Mouse (Mus musculus) MEL (cell line): Measurements from ENCODE around the gene Trappc2l. TPM values are rescaled to one million over a fixed set of nuclear protein-coding genes. Genes with fewer than 3 reads are reported as not detected.

Experiments used
- DNase-seq: peaks from one replicate; pipeline ENCODE4 v3.0.0; 2011; ENCODE audit warnings: low read depth, low spot score
- H3K27ac ChIP-seq: 2 replicates; pipeline ENCODE4 v1.5.1; 2012; ENCODE audit warnings: low read depth, mild to moderate bottlenecking, control low read depth, low read length, moderate library complexity; ENCODE audit not compliant: control insufficient read depth
- H3K27me3 ChIP-seq, 2 experiments: fragments of 150-350 bp in 1 of 2; sonication (generic) in 1 of 2; 2 replicates each; pipeline ENCODE4 v1.6.1; 2012; ENCODE audit warnings: low read length in 2 of 2, mild to moderate bottlenecking in 2 of 2, improper control_type of control experiment in 1 of 2, moderate library complexity in 1 of 2; ENCODE audit not compliant: insufficient read depth in 2 of 2, control insufficient read depth in 1 of 2
- H3K36me3 ChIP-seq, 2 experiments: 2 replicates each; pipeline ENCODE4 v1.6.1; 2012 to 2014; ENCODE audit warnings: low read length in 2 of 2, improper control_type of control experiment in 1 of 2, inconsistent platforms in 1 of 2, mild to moderate bottlenecking in 1 of 2; ENCODE audit not compliant: insufficient read depth in 2 of 2, control insufficient read depth in 1 of 2
- H3K4me1 ChIP-seq, 2 experiments: fragments of 150-350 bp in 1 of 2; sonication (generic) in 1 of 2; 2 replicates each; pipeline ENCODE4 v1.6.1; 2012; ENCODE audit warnings: low read length in 2 of 2, improper control_type of control experiment in 1 of 2, mild to moderate bottlenecking in 1 of 2; ENCODE audit not compliant: insufficient read depth in 2 of 2, control insufficient read depth in 1 of 2
- H3K4me3 ChIP-seq, 2 experiments: fragments of 150-350 bp in 1 of 2; sonication (generic) in 1 of 2; 2 replicates each; pipeline ENCODE4 v1.5.1; 2012; ENCODE audit warnings: low read depth in 2 of 2, low read length in 2 of 2, mild to moderate bottlenecking in 2 of 2, moderate library complexity in 2 of 2, control low read depth in 1 of 2, improper control_type of control experiment in 1 of 2; ENCODE audit not compliant: control insufficient read depth in 1 of 2, insufficient read depth in 1 of 2
- H3K79me2 ChIP-seq: 2 replicates; pipeline ENCODE4 v1.6.1; 2012; ENCODE audit warnings: mild to moderate bottlenecking, low read length, moderate library complexity; ENCODE audit not compliant: control insufficient read depth, poor library complexity, insufficient read depth
- H3K9ac ChIP-seq: 2 replicates; pipeline ENCODE4 v1.6.1; 2012; ENCODE audit warnings: low read depth, mild to moderate bottlenecking, control low read depth, low read length, moderate library complexity; ENCODE audit not compliant: control insufficient read depth, poor library complexity, severe bottlenecking
- H3K9me3 ChIP-seq: fragments of 150-350 bp; sonication (generic); replicated peaks from 2 replicates; pipeline ENCODE4 v1.6.1; 2012; ENCODE audit warnings: mild to moderate bottlenecking, low read length, improper control_type of control experiment, moderate library complexity; ENCODE audit not compliant: insufficient read depth
- CHD1 ChIP-seq: IDR thresholded peaks from 2 replicates; pipeline ENCODE4 v1.6.1; 2012; ENCODE audit warnings: low read depth, mild to moderate bottlenecking, inconsistent platforms, low read length, improper control_type of control experiment
- CTCF ChIP-seq, 3 experiments: IDR thresholded peaks in 2 of 3; conservative IDR thresholded peaks in 1 of 3; 2 replicates each; pipeline ENCODE4 v1.5.1; 2011 to 2012; ENCODE audit warnings: low read length in 3 of 3, low read depth in 2 of 3, mild to moderate bottlenecking in 2 of 3, improper control_type of control experiment in 1 of 3, inconsistent platforms in 1 of 3, mixed read lengths in 1 of 3, moderate library complexity in 1 of 3; ENCODE audit not compliant: control insufficient read depth in 1 of 3, insufficient read depth in 1 of 3, poor library complexity in 1 of 3, severe bottlenecking in 1 of 3
- E2F4 ChIP-seq: IDR thresholded peaks from 2 replicates; pipeline ENCODE4 v1.6.1; 2011; ENCODE audit warnings: low read depth, low read length, improper control_type of control experiment, borderline replicate concordance
- ELF1 ChIP-seq: IDR thresholded peaks from 2 replicates; pipeline ENCODE4 v1.6.1; 2014; ENCODE audit warnings: low read depth, mild to moderate bottlenecking, inconsistent platforms, low read length, improper control_type of control experiment, moderate library complexity
- EP300 ChIP-seq, 2 experiments: IDR thresholded peaks; 2 replicates each; pipeline ENCODE4 v1.6.1; 2011; ENCODE audit warnings: improper control_type of control experiment in 2 of 2, low read length in 2 of 2, low read depth in 1 of 2, mild to moderate bottlenecking in 1 of 2
- ETS1 ChIP-seq: IDR thresholded peaks from 2 replicates; pipeline ENCODE4 v1.6.1; 2012; ENCODE audit warnings: low read depth, mild to moderate bottlenecking, inconsistent platforms, low read length, improper control_type of control experiment, moderate library complexity
- GABPA ChIP-seq: IDR thresholded peaks from 2 replicates; pipeline ENCODE4 v1.6.1; 2012; ENCODE audit warnings: low read depth, mild to moderate bottlenecking, inconsistent platforms, low read length, improper control_type of control experiment, moderate library complexity
- GATA1 ChIP-seq: IDR thresholded peaks from 2 replicates; pipeline ENCODE4 v1.6.1; 2011; ENCODE audit warnings: low read depth, low read length, improper control_type of control experiment
- HCFC1 ChIP-seq: IDR thresholded peaks from 2 replicates; pipeline ENCODE4 v1.6.1; 2012; ENCODE audit warnings: low read depth, mild to moderate bottlenecking, inconsistent platforms, low read length, improper control_type of control experiment, moderate library complexity
- KAT2A ChIP-seq: conservative IDR thresholded peaks from 2 replicates; pipeline ENCODE4 v1.6.1; 2012; ENCODE audit warnings: low read depth, low read length, improper control_type of control experiment, inconsistent platforms
- MAFK ChIP-seq: IDR thresholded peaks from 2 replicates; pipeline ENCODE4 v1.6.1; 2011; ENCODE audit warnings: low read depth, mild to moderate bottlenecking, low read length, improper control_type of control experiment, borderline replicate concordance
- MAX ChIP-seq: IDR thresholded peaks from 2 replicates; pipeline ENCODE4 v1.6.1; 2011; ENCODE audit warnings: low read length, improper control_type of control experiment
- MEF2A ChIP-seq: IDR thresholded peaks from 2 replicates; pipeline ENCODE4 v1.6.1; 2014; ENCODE audit warnings: low read depth, mild to moderate bottlenecking, inconsistent platforms, low read length, improper control_type of control experiment; ENCODE audit not compliant: poor library complexity, insufficient replicate concordance, severe bottlenecking; ENCODE audit errors: extremely low read depth
- MYB ChIP-seq: IDR thresholded peaks from 2 replicates; pipeline ENCODE4 v1.6.1; 2011; ENCODE audit warnings: mild to moderate bottlenecking, low read depth, low read length, improper control_type of control experiment
- NELFE ChIP-seq: IDR thresholded peaks from 2 replicates; pipeline ENCODE4 v1.6.1; 2011; ENCODE audit warnings: low read depth, low read length, improper control_type of control experiment
- NRF1 ChIP-seq: IDR thresholded peaks from 2 replicates; pipeline ENCODE4 v1.6.1; 2014; ENCODE audit warnings: low read depth, mild to moderate bottlenecking, inconsistent platforms, low read length, improper control_type of control experiment, moderate library complexity; ENCODE audit not compliant: poor library complexity, insufficient read depth, severe bottlenecking
- POLR2A ChIP-seq, 2 experiments: IDR thresholded peaks; 2 replicates each; pipeline ENCODE4 v1.6.1; 2011 to 2012; ENCODE audit warnings: low read length in 2 of 2, mild to moderate bottlenecking in 2 of 2, control low read depth in 1 of 2, improper control_type of control experiment in 1 of 2, low read depth in 1 of 2, moderate library complexity in 1 of 2; ENCODE audit not compliant: control insufficient read depth in 1 of 2, insufficient read depth in 1 of 2, poor library complexity in 1 of 2
- POLR2AphosphoS2 ChIP-seq: IDR thresholded peaks from 2 replicates; pipeline ENCODE4 v1.6.1; 2011; ENCODE audit warnings: low read length, improper control_type of control experiment
- POLR2AphosphoS5 ChIP-seq: IDR thresholded peaks from 2 replicates; pipeline ENCODE4 v1.6.1; 2012; ENCODE audit warnings: low read depth, borderline replicate concordance, mild to moderate bottlenecking, inconsistent platforms, low read length, moderate library complexity, mixed read lengths
- SIN3A ChIP-seq: IDR thresholded peaks from 2 replicates; pipeline ENCODE4 v1.6.1; 2012; ENCODE audit warnings: low read length, improper control_type of control experiment, inconsistent platforms
- SMC3 ChIP-seq: IDR thresholded peaks from 2 replicates; pipeline ENCODE4 v1.6.1; 2011; ENCODE audit warnings: low read depth, low read length, improper control_type of control experiment
- TAL1 ChIP-seq: IDR thresholded peaks from 2 replicates; pipeline ENCODE4 v1.6.1; 2012; ENCODE audit warnings: mild to moderate bottlenecking, inconsistent platforms, low read length, moderate library complexity, mixed read lengths
- TCF12 ChIP-seq: IDR thresholded peaks from 2 replicates; pipeline ENCODE4 v1.6.1; 2014; ENCODE audit warnings: low read depth, mild to moderate bottlenecking, inconsistent platforms, low read length, improper control_type of control experiment, moderate library complexity
- USF1 ChIP-seq: IDR thresholded peaks from 2 replicates; pipeline ENCODE4 v1.6.1; 2014; ENCODE audit warnings: low read depth, mild to moderate bottlenecking, inconsistent platforms, low read length, improper control_type of control experiment, moderate library complexity
- USF2 ChIP-seq, 2 experiments: IDR thresholded peaks; 2 replicates each; pipeline ENCODE4 v1.6.1; 2011 to 2012; ENCODE audit warnings: improper control_type of control experiment in 2 of 2, low read length in 2 of 2, borderline replicate concordance in 1 of 2, inconsistent platforms in 1 of 2, low read depth in 1 of 2, mild to moderate bottlenecking in 1 of 2; ENCODE audit not compliant: insufficient read depth in 1 of 2
- ZC3H11A ChIP-seq: IDR thresholded peaks from 2 replicates; pipeline ENCODE4 v1.6.1; 2012; ENCODE audit warnings: low read depth, mild to moderate bottlenecking, inconsistent platforms, low read length, improper control_type of control experiment
- ZKSCAN1 ChIP-seq: IDR thresholded peaks from 2 replicates; pipeline ENCODE4 v1.6.1; 2012; ENCODE audit warnings: low read depth, mild to moderate bottlenecking, inconsistent platforms, low read length, improper control_type of control experiment, moderate library complexity
- polyA plus RNA-seq, 2 experiments: library from polyadenylated mRNA; stranded (reverse) in 1 of 2; unstranded in 1 of 2; fragments of >175 nt in 1 of 2; fragments of >200 nt in 1 of 2; gene quantifications; 2 replicates each; pipeline versions ENCODE4 v1.2.1 to v1.2.4; 2012; ENCODE audit warnings: low replicate concordance in 2 of 2, low read depth in 1 of 2; ENCODE audit not compliant: insufficient read length in 2 of 2, insufficient read depth in 1 of 2, missing spikeins in 1 of 2
- total RNA-seq: library from RNA; depleted of rRNA; stranded (reverse); fragments of 300-350 nt; gene quantifications from 2 replicates; pipeline ENCODE4 v1.2.3, GENCODE M21; 2012

The Trappc2l gene
- total and polyA plus RNA-seq, 3 experiments, result 15.1 to 21.7 TPM; not detected in 1

- TF ChIP-seq CTCF (IDR thresholded peaks at IDR 0.05 in 2 of 3, conservative IDR thresholded peaks at IDR 0.05 in 1 of 3; ENCODE audit: control insufficient read depth in 1 of 3, insufficient read depth in 1 of 3, low read depth in 2 of 3, low read length in 3 of 3, poor library complexity in 1 of 3, severe bottlenecking in 1 of 3) (no peak), MAX (no peak), USF2 (IDR thresholded peaks at IDR 0.05; ENCODE audit: borderline replicate concordance in 1 of 2, insufficient read depth in 1 of 2, low read depth in 1 of 2, low read length in 2 of 2) (no peak), ZC3H11A (no peak), KAT2A (no peak), ELF1 (no peak), HCFC1 (no peak), SIN3A (no peak), CHD1 (no peak), MAFK (no peak), TAL1 (no peak), GABPA (no peak), NRF1 (no peak), POLR2A (IDR thresholded peaks at IDR 0.05; ENCODE audit: control insufficient read depth in 1 of 2, insufficient read depth in 1 of 2, low read depth in 1 of 2, low read length in 2 of 2, poor library complexity in 1 of 2) (no peak; a peak in 1 of 4 replicates), SMC3 (no peak), MEF2A (no peak), USF1 (no peak), NELFE (no peak)
- Histone ChIP-seq H3K79me2 (peaks cover 44% of the 10 kb centered on the region), H3K9ac (no peak overlapping the region), H3K36me3 (peaks cover 18 to 27% of the 10 kb centered on the region in 2 experiments), H3K27me3 (no peaks in the 10 kb centered on the region), H3K9me3 (no peaks in the 10 kb centered on the region), H3K4me1 (peaks cover 12 to 26% of the 10 kb centered on the region in 2 experiments), H3K27ac (no peak overlapping the region), H3K4me3 (no peak overlapping the region)
- DNase-seq, result no peak
Measured at GRCm38 (mm10) chr8:122654768-122655167, 43.3 kb downstream of the Trappc2l start.

- H3K9ac ChIP-seq, result no peak overlapping the region
- no peaks in the 10 kb centered on the region for H3K27me3 ChIP-seq
- H3K79me2 ChIP-seq, result peaks cover 55% of the 10 kb centered on the region
- H3K4me3 ChIP-seq, result no peak overlapping the region
- peak; percentile 62 for DNase-seq
- peak overlapping the region; percentile 26 for H3K27ac ChIP-seq
- H3K36me3 ChIP-seq, result peaks cover 18 to 29% of the 10 kb centered on the region in 2 experiments
- 0 out of 2 replicates have a peak, but pooled peaks have one; percentile 55 for TF ChIP-seq POLR2AphosphoS5
- peak; percentile 83 for TF ChIP-seq TCF12
- TF ChIP-seq EP300 (IDR thresholded peaks at IDR 0.05; ENCODE audit: low read depth in 1 of 2, low read length in 2 of 2), result peak; percentile 70 to 83
- TF ChIP-seq ETS1, result peak; percentile 75
- peak in 1 of 2 experiments; percentile 51; a peak in 2 of 4 replicates for TF ChIP-seq POLR2A (IDR thresholded peaks at IDR 0.05; ENCODE audit: control insufficient read depth in 1 of 2, insufficient read depth in 1 of 2, low read depth in 1 of 2, low read length in 2 of 2, poor library complexity in 1 of 2)
- TF ChIP-seq GATA1, result peak; percentile 66
- 0 out of 2 replicates have a peak, but pooled peaks have one; percentile 26 for TF ChIP-seq USF1
- peak; percentile 30; the same call in 1 of the 2 replicates for TF ChIP-seq POLR2AphosphoS2
- no peak for TF ChIP-seq ZKSCAN1
- TF ChIP-seq NELFE, result no peak
- peak; percentile 6; the same call in 1 of the 2 replicates for TF ChIP-seq MYB
- TF ChIP-seq TAL1, result peak; percentile 72
- TF ChIP-seq E2F4, result no peak
- peak; percentile 45; the same call in 1 of the 2 replicates for TF ChIP-seq MEF2A
- no peaks in the 10 kb centered on the region for H3K9me3 ChIP-seq
- H3K4me1 ChIP-seq, result peaks cover 12 to 26% of the 10 kb centered on the region in 2 experiments
Measured at GRCm38 (mm10) chr8:122656056-122656999, 44.9 kb downstream of the Trappc2l start.
